Mouse (Mus musculus) heart, postnatal 0 days (tissue): ENCODE results near the gene Resp18. TPM values are rescaled to one million over a fixed set of nuclear protein-coding genes. Genes with fewer than 3 reads are reported as not detected.
A peak's percentile ranks its signal among the peaks of the same experiment; 100 is the strongest.

Source experiments
- ATAC-seq: fragments of 200-750 bp; cut with Nextera tagmentation; 2 replicates; pipeline ENCODE4 v1.8.0; 2017; ENCODE audit warnings: low read depth, moderate number of reproducible peaks, moderate library complexity; ENCODE audit not compliant: insufficient read depth
- DNase-seq: peaks from one replicate; pipeline ENCODE4 v3.0.0-alpha.2; 2016; ENCODE audit warnings: low spot score
- H3K27ac ChIP-seq: fragments of 300-500 bp; sonication (generic); 2 replicates; pipeline ENCODE4 v1.5.1; 2014; ENCODE audit warnings: low read depth, mild to moderate bottlenecking
- H3K27me3 ChIP-seq: fragments of 300-500 bp; sonication (generic); 2 replicates; pipeline ENCODE4 v1.6.1; 2014; ENCODE audit warnings: low read length, mixed read lengths; ENCODE audit not compliant: control insufficient read depth, insufficient read depth
- H3K36me3 ChIP-seq: fragments of 300-500 bp; sonication (generic); replicated peaks from 2 replicates; pipeline ENCODE4 v1.6.1; 2014; ENCODE audit warnings: low read length, mixed read lengths; ENCODE audit not compliant: control insufficient read depth, insufficient read depth
- H3K4me1 ChIP-seq: fragments of 300-500 bp; sonication (generic); 2 replicates; pipeline ENCODE4 v1.6.1; 2014; ENCODE audit warnings: antibody characterized with exemption; ENCODE audit not compliant: control insufficient read depth, insufficient read depth
- H3K4me2 ChIP-seq: fragments of 300-500 bp; sonication (generic); 2 replicates; pipeline ENCODE4 v1.6.1; 2014; ENCODE audit warnings: low read depth, mild to moderate bottlenecking, low read length, moderate library complexity
- H3K4me3 ChIP-seq: fragments of 300-500 bp; sonication (generic); 2 replicates; pipeline ENCODE4 v1.5.1; 2014; ENCODE audit warnings: low read depth, low read length
- H3K9ac ChIP-seq: fragments of 300-500 bp; sonication (generic); replicated peaks from 2 replicates; pipeline ENCODE4 v1.6.1; 2014; ENCODE audit warnings: low read depth, low read length, mixed read lengths
- H3K9me3 ChIP-seq: fragments of 300-500 bp; sonication (generic); replicated peaks from 2 replicates; pipeline ENCODE4 v1.6.1; 2016; ENCODE audit warnings: low read length; ENCODE audit not compliant: control insufficient read depth
- CTCF ChIP-seq: IDR thresholded peaks from 2 replicates; pipeline ENCODE4 v1.5.1; 2016; ENCODE audit warnings: antibody characterized with exemption, control low read depth, low read depth
- EP300 ChIP-seq: IDR thresholded peaks from 2 replicates; pipeline ENCODE4 v1.6.1; 2016; ENCODE audit warnings: antibody characterized with exemption, low read depth
- WGBS: fragments of 180-500 bp; shearing (Covaris S2); extraction: QIAGEN DNeasy Blood & Tissue Kit; methylation state at CpG from one replicate; pipeline ENCODE4 v1.1.7; 2014; 5-methylcytosine and 5-hydroxymethylcytosine counted together
- polyA plus RNA-seq: library from polyadenylated mRNA; unstranded; fragments of >200 nt; fragmentation: Nextera tagmentation; extraction: Ambion mirVana; gene quantifications from 2 replicates; pipeline ENCODE4 v1.2.1, GENCODE M21; 2015
- total RNA-seq: library from RNA; depleted of rRNA; stranded (reverse); fragments of >200 nt; gene quantifications from 2 replicates; pipeline ENCODE4 v1.2.3, GENCODE M21; 2014; ENCODE audit warnings: low replicate concordance

Resp18 gene
- total and polyA plus RNA-seq, 2 experiments from 2014 or later: not detected

DNA sequence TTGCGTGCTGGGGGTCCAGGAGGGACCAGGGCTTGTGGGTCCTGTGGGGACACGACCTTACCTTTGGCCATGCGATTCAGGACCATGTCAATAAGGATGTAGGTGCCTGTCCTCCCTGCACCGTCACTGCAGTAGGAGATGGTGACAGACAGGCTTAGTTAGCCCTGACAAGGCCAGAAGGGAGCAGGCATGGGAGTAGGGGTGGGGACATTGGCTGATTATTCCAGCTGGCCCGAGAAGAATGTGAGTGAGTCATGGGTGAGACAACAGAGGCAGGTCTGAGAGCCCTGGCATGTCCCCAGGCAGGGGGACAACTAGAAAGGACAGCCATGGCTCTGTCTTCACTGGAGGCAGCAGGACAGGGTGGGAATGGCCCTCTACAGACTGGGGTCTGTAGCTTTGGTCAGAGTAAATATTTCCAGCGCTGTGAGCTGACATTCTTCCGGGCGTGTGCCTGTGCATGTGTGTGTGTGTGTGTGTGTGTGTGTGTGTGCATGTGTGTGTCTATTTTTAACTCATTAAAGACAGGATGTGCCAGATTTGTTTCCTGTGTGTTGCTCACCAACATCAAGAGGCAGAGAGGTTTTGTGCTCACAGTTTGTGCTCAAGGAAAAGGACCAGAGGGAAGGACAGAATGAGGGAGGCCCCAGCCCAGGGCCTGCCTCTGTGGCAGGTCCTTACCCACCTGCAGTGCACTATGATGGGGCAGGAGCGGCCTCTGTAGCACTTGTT, 30.0 kb downstream of the Resp18 start:
- Histone ChIP-seq H3K4me1 (peaks cover 26% of the 10 kb centered on the region), H3K9ac (peak overlapping the region; percentile 28; the same call in 1 of the 2 replicates), H3K27ac (peak overlapping the region; percentile 95), H3K27me3 (no peaks in the 10 kb centered on the region), H3K9me3 (no peaks in the 10 kb centered on the region), H3K4me2 (no peak overlapping the region), H3K4me3 (no peak overlapping the region), H3K36me3 (peaks cover 13% of the 10 kb centered on the region)
- DNase-seq: peak; percentile 84
- WGBS: 18% methylated on average over 9 of the region's 9 CpGs
- peak; percentile 87 for ATAC-seq
- TF ChIP-seq CTCF (no peak), EP300 (no peak)

DNA sequence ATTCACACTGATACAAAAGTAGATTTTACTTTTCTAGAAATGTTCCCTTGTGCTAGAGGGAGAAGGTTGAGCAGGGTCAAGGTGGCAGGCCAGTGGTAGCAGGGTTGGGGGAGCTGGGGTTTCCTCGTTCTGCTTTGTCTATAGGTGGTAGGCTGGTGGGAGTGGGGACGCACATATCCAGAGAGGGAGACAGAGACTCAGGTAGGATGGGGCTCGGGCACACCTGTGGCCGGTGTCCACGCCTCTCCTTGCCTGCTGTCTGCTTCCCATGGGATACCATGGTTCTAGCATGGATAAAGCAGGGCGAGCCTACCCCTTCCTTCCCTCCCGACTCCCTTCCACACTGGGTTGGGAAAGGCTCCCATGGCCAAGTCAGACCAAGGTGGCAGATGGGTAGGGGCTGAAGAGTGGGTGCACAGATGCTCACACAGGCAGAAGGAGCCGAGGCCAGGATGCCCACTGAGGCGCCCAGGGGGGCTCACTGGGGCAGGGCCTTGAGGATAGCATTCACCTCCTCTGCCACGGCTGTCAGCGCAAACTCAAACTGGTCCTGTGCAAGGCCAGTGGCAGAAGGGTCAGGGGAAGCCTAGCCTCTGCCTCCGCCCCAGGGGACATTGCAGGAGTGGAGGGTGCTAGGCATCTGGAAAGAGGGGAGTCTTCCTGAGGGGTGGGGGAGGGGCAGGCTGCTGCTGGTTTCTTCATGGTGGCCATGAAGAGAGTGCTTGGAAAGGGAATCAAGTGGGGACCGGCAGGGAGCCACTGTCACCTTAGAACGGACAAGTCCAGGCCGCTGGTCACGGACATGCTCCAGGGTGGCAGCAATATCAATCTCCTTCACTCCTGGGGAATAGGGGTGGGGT, 30.9 kb downstream of the Resp18 start:
- Histone ChIP-seq H3K4me1 (peaks cover 26% of the 10 kb centered on the region), H3K4me3 (no peak overlapping the region), H3K9ac (peak overlapping the region; percentile 2), H3K27me3 (no peaks in the 10 kb centered on the region), H3K36me3 (peaks cover 17% of the 10 kb centered on the region), H3K27ac (peak overlapping the region; percentile 95), H3K4me2 (no peak overlapping the region), H3K9me3 (no peaks in the 10 kb centered on the region)
- WGBS: 84% methylated on average over 16 of the region's 16 CpGs
- no peak for TF ChIP-seq EP300
- no peak for TF ChIP-seq CTCF
- ATAC-seq (no peak), DNase-seq (no peak)

DNA sequence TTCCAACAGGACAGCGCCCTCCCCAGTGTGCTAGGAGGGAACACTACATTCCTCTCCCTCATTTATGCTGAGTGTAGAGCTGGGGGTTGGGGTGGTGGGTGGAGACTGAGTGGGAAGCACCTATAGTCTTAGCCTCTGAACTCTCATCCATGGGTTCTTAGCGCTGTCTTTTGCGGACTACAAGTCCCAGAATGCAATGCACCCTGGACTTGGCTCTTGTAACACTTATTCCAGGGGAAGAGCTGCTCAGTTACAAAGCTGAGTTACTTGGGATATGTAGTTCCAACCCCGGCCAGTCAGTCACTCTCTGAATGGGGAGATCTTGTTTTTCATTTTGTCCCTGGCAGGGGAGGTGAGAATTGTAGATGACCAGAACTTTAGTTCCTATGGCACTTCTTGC, 33.4 kb downstream of the Resp18 start:
- peak; percentile 83 for DNase-seq
- ATAC-seq: peak; percentile 52
- no peak overlapping the region for H3K9ac ChIP-seq
- H3K4me2 ChIP-seq: no peak overlapping the region
- TF ChIP-seq CTCF: no peak
- 23% methylated on average over 4 of the region's 4 CpGs for WGBS
- peaks cover 39% of the 10 kb centered on the region for H3K36me3 ChIP-seq
- peaks cover 22% of the 10 kb centered on the region for H3K4me1 ChIP-seq
- no peaks in the 10 kb centered on the region for H3K27me3 ChIP-seq
- no peaks in the 10 kb centered on the region for H3K9me3 ChIP-seq
- no peak overlapping the region for H3K27ac ChIP-seq
- no peak overlapping the region for H3K4me3 ChIP-seq

DNA sequence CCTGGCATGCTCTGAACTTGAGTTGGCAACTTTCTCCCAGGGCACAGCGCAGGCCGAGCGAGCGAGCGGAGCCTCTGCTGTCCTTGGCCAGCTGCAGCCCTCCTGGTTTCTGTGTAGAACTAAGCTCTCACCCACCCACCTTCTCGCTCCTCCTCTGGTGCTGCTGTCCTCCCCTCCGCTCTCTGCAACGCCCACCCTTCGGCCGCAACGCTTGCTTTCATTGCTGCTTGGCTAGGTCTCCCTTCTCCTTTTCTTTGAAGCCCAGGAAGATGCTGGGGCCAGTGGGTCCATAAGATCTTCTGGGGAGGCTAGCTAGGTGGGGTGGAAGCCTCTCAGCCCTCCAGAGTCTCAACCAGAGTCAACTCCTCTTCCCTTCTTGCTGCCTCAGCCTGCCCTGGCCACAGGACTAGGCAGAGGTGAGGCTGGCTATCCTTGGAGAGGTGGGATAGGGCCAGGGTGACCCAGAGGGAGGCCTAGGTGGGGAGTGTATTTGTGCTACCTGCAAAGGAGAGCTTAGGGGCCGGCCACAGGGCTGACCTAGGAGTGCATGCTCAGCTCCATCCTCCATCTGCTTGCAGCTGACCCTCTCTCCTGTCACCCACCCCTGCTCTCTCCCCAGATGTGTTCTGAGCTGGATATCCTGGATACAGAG, 33.9 kb downstream of the Resp18 start:
- Histone ChIP-seq H3K4me2 (no peak overlapping the region), H3K4me1 (peaks cover 22% of the 10 kb centered on the region), H3K27me3 (no peaks in the 10 kb centered on the region), H3K9me3 (no peaks in the 10 kb centered on the region), H3K36me3 (peaks cover 44% of the 10 kb centered on the region), H3K4me3 (no peak overlapping the region), H3K27ac (no peak overlapping the region), H3K9ac (no peak overlapping the region)
- no peak for ATAC-seq
- TF ChIP-seq EP300: no peak
- no peak for TF ChIP-seq CTCF
- DNase-seq: no peak
- WGBS: 92% methylated on average over 12 of the region's 12 CpGs

DNA sequence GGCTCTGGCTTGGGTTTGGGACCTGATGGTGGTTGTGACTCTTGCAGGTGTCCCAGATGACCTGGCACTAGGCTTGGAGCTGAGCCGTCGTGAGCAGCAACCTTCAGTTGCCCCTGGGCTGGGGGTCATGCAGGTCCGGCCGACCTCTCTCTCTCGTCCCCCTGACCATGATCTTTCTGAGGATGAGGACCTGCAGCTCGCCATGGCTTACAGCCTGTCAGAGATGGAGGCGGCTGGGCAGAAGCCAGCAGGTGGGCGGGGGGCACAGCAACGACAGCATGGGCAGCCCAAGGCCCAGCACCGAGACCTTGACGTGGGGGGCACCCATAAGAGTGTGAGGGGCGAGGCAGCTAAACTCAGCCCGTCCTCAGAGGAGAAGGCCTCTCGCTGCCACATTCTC, 34.8 kb downstream of the Resp18 start:
- Histone ChIP-seq H3K4me1 (peaks cover 20% of the 10 kb centered on the region), H3K9me3 (no peaks in the 10 kb centered on the region), H3K27me3 (no peaks in the 10 kb centered on the region), H3K4me2 (no peak overlapping the region), H3K36me3 (peaks cover 46% of the 10 kb centered on the region), H3K4me3 (no peak overlapping the region), H3K9ac (no peak overlapping the region), H3K27ac (no peak overlapping the region)
- ATAC-seq (no peak), DNase-seq (no peak)
- no peak for TF ChIP-seq EP300
- no peak for TF ChIP-seq CTCF
- 91% methylated on average over 14 of the region's 14 CpGs for WGBS
